Mouse (Mus musculus): ENCODE data around the gene Mrps18a.

- TF ChIP-seq POLR2A (IDR thresholded peaks at IDR 0.05; ENCODE audit: extremely low read depth, insufficient read depth, low read length), result no peak
- no peak for TF ChIP-seq CTCF (IDR thresholded peaks at IDR 0.05; ENCODE audit: low read depth, low read length)
Measured at GRCm38 (mm10) chr17:46164791-46165190, 54.0 kb downstream of the Mrps18a start.
